ENCODE assay signal across 26 mouse cellular contexts in genomic region chr3:152410980-152411551, GRCm38 (mm10). TPM values are rescaled to one million over a fixed set of nuclear protein-coding genes. Genes with fewer than 3 reads are reported as not detected.
DNase-seq lines count a peak whose midpoint lies in the region; ATAC-seq and TF ChIP-seq lines count a peak whose summit lies in the region.
"Had no signal": no experiment of that assay in that cellular context is flagged by ENCODE, and none has a peak within 500 bp of the region (broad histone marks: within the 10 kb centered on the region; RNA-seq: fewer than 3 reads in every experiment).

No protein-coding gene starts in this region.

- no peak overlapping the region for H3K27ac ChIP-seq in liver, embryonic 14.5 days
- H3K27ac ChIP-seq: embryonic facial prominence, embryonic 10.5 days; forebrain, embryonic 10.5 days; heart, embryonic 13.5 days; hindbrain, embryonic 12.5 days; left cerebral cortex, adult 2 months; midbrain, embryonic 15.5 days; neural tube, embryonic 13.5 days had no signal

- no peak overlapping the region for H3K9ac ChIP-seq in liver, embryonic 14.5 days (replicated peaks)
- H3K9ac ChIP-seq: heart, embryonic 13.5 days; hindbrain, embryonic 12.5 days; lung, embryonic 14.5 days; midbrain, embryonic 15.5 days; neural tube, embryonic 13.5 days had no signal

- H3K9me3 ChIP-seq in liver, embryonic 14.5 days (ENCODE audit: control insufficient read depth, low read length): no peaks in the 10 kb centered on the region
- H3K9me3 ChIP-seq: embryonic facial prominence, embryonic 10.5 days; forebrain, embryonic 10.5 days; heart, embryonic 13.5 days; hindbrain, embryonic 12.5 days; midbrain, embryonic 15.5 days; neural tube, embryonic 13.5 days had no signal

- no peak for TF ChIP-seq CTCF in liver, embryonic 14.5 days (IDR thresholded peaks at IDR 0.05; ENCODE audit: low read depth)

- no peak for TF ChIP-seq EP300 in liver, embryonic 14.5 days (IDR thresholded peaks at IDR 0.05; ENCODE audit: low read depth)

- no peaks in the 10 kb centered on the region for H3K27me3 ChIP-seq in liver, embryonic 14.5 days (ENCODE audit: control insufficient read depth, insufficient read depth, low read length)
- H3K27me3 ChIP-seq: heart, embryonic 13.5 days; hindbrain, embryonic 12.5 days; midbrain, embryonic 15.5 days; neural tube, embryonic 13.5 days; Patski had no signal

- no peak overlapping the region for H3K4me3 ChIP-seq in liver, embryonic 14.5 days (ENCODE audit: insufficient read depth in 1 of 2, low read depth in 2 of 2, low read length in 2 of 2)
- H3K4me3 ChIP-seq: embryonic facial prominence, embryonic 10.5 days; forebrain, embryonic 10.5 days; heart, embryonic 13.5 days; hindbrain, embryonic 12.5 days; left cerebral cortex, adult 2 months; midbrain, embryonic 15.5 days; myocyte; neural tube, embryonic 13.5 days had no signal

- peak; percentile 25 for DNase-seq in heart, adult 11 months
- no peak for DNase-seq in heart, postnatal 25 days (ENCODE audit: low spot score)
- peak; percentile 16 for DNase-seq in kidney, postnatal 14 days
- DNase-seq in kidney, adult 8-10 months: no peak
- no peak for DNase-seq in liver, embryonic 14.5 days (ENCODE audit: low read depth in 3 of 3, low spot score in 3 of 3)
- DNase-seq in embryo, embryonic 10.5 days (ENCODE audit: low spot score): no peak
- no peak for DNase-seq in layer of hippocampus, adult 8-10 months (ENCODE audit: low spot score in 2 of 2)
- DNase-seq: adrenal gland, postnatal 36 days; cerebellum, adult 9-10 months; gastrocnemius, postnatal 14 days; heart, adult 18-20 months; heart, postnatal 14 days; layer of hippocampus, adult 9-11 months; lung, embryonic 14.5 days; thymus, adult 18-20 months; thymus, postnatal 36 days had no signal

- peak; percentile 13; the same call in 1 of the 2 replicates for ATAC-seq in liver, embryonic 14.5 days (ENCODE audit: insufficient read depth)
- ATAC-seq: forebrain, embryonic 16.5 days; midbrain, embryonic 15.5 days; Patski had no signal

- no peak overlapping the region for H3K4me2 ChIP-seq in liver, embryonic 14.5 days (ENCODE audit: low read depth)
- H3K4me2 ChIP-seq: heart, embryonic 13.5 days; hindbrain, embryonic 12.5 days; lung, embryonic 14.5 days; midbrain, embryonic 15.5 days; neural tube, embryonic 13.5 days had no signal

- H3K36me3 ChIP-seq in liver, embryonic 14.5 days (replicated peaks; ENCODE audit: control insufficient read depth, insufficient read depth, low read depth): no peaks in the 10 kb centered on the region
- H3K36me3 ChIP-seq: hindbrain, embryonic 12.5 days; midbrain, embryonic 15.5 days; neural tube, embryonic 13.5 days had no signal

- peaks cover 10 to 20% of the 10 kb centered on the region in 2 experiments for H3K4me1 ChIP-seq in liver, embryonic 14.5 days (replicated peaks; ENCODE audit: control insufficient read depth in 2 of 2, insufficient read depth in 2 of 2, low read length in 1 of 2)
- H3K4me1 ChIP-seq: hindbrain, embryonic 12.5 days; midbrain, embryonic 15.5 days; neural tube, embryonic 13.5 days had no signal

- 47% methylated on average over 7 of the region's 7 CpGs for WGBS in liver, embryonic 14.5 days (ENCODE audit: insufficient replicate concordance)

- intact Hi-C loops in heart, postnatal 25 days (cut with DNase I): no loop called here

RNA-seq across cellular contexts. Expression of gene Zzz3, which starts 15.8 kb away (rescaled TPM):
- 10 to 100 TPM; 22.8 to 23.5 TPM for total RNA-seq in heart, postnatal 25 days (2021)
- 7.3 and 7.8 TPM in 2 replicates for polyA plus RNA-seq in liver, embryonic 14.5 days (2012; rRNA removed)
- polyA plus RNA-seq in liver, embryonic 14.5 days (2014; fragmentation: Nextera tagmentation; extraction: Ambion mirVana): 17.0 and 19.1 TPM in 2 replicates
- total RNA-seq in layer of hippocampus, adult 8-10 months (2022): 10 to 100 TPM; 45.9 to 51.5 (median 47.7) TPM

Comparison
In these comparisons a context has a peak if more than half of its experiments do, and no peak if none do; other contexts are left out.
1. DNase-seq: peak in heart, adult 11 months (single experiment) and kidney, postnatal 14 days (single experiment); none in heart, postnatal 25 days (single experiment), kidney, adult 8-10 months (0 of 2), liver, embryonic 14.5 days (0 of 3), embryo, embryonic 10.5 days (single experiment) and layer of hippocampus, adult 8-10 months (0 of 2).